Mouse (Mus musculus) cerebellum, adult 9-11 months (tissue): ENCODE measurements at regions not wholly inside any gene's neighbourhood (a gene's known extent, or its start where the extent isn't known, plus 50 kb on each side); places are given as distances from the start of the nearest gene placed in this dataset.
A peak's percentile ranks its signal among the peaks of the same experiment; 100 is the strongest.

Source experiments
- DNase-seq: peaks from one replicate; pipeline ENCODE4 v3.0.0; 2022

DNA sequence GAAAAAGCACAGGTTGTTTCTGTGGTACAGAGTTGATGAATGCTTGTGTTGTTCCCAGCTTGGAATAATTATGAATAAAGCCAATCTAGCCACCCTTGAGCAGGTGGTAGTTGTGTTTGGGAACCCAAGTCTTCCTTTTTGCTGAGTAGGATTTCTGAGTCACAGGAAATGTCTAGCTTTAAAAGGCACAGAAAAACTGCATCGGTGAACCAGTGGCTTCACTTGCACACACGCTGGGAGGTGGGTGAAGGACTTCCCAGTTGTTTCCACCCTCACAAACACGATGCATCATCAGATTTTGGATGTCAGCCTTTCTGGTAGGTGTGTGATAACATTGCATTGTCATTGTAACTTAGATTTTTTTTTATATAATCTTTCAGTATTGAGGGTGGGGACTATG, 322.9 kb upstream of the Slco3a1 start:
- no peak for DNase-seq

DNA sequence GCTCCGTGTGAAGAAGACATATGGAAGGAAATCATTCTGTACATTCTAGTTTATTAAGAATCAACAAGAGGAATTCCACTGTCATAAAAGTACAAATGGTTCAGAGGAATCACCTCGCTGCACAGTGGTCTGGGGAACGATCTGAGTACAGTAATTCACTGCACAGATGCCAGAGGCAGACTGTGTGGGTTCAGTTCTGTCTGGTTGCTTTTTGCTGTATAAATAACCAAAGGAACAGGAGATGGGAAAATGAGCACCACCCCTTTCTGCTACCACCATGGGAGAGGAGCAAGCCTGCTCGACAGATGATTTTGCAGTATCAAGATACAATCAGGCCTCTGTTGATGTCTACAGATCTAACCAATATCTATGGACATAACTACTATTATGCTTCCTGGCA, 322.1 kb upstream of the Slco3a1 start:
- no peak for DNase-seq

DNA sequence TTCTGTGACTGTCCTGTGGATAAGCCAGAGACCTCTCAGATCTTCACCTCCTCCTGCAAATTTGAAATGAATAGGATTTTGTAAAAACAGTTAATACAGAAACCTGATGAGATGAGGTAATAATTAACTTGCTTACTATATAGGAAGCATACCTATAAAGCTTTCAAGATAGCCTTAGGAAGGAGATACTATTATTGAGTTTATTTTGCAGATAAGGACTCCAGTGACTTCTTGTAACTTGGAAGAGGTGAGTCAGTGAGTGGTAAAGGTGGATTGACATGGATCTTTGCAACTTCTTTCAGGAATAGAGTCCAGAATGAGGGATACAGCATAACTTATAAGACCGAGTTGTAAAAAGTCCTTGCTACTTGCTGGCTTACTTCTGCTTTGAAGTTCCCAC, 315.7 kb upstream of the Slco3a1 start:
- no peak for DNase-seq

DNA sequence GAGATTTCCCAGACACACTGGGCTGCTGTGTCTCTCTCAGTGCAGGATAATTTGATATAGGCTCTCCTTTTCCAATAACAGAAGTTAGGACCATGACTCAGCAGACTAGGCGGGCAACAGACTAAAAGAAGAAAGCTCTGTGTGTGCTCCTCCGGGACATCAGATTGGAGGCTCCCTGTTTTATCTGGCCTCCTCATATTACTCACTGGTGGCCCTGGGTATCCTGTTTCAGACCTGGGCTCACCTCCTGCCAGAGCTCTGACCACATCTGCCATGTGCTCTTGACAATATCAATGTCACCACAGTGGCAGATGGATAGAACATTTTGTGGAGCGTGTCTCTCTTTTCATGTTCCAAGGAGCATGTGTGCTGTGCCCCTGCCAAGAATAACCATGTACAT, 308.1 kb upstream of the Slco3a1 start:
- DNase-seq = no peak

DNA sequence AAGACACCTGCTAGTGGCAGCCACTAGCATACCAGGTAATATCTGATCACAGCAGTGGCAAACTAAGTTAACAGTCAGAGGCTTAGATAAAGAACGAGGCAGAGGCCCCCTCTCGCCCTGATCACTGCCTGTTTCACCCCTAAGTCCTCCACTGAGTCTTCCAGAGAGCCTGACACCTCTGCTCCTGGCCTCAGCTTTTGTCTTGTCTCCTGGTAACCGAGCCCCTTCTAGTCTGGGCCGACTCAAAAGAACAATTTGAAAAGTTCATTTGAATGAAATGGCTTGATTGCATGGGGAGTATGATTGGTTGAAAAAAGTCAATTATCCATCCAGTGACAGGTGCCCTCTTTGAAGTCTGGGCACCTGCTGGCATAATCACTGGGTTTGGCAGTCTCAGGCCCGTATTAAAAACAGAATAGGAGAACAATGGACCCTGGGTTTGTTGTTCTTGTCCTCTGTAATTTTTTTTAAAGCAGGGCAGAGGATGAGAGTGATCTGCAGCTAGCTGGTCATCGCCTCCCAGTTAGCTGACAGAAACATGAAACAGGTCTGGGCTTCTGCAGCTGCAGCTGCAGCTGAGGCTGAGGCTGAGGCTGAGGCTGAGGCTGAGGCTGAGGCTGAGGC, 289.8 kb upstream of the Slco3a1 start:
- no peak for DNase-seq

DNA sequence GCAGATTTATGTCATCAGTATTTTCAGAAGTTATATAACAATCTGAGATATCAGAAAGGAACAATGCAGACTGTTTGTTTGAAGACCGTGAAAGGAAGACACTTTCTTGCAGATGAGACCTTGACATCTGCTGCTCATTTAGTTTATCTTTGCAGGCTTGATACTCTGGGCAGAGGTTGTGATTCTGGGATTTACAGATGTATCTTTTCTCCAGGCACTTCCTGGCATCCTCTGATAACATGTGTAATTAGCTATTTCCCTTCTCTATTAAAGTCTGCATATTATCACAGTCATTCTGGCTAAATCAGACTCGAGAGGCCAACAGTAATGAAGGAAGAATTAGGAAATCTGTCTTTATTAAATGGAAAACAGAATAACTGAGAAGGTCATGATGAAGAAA, 268.7 kb upstream of the Slco3a1 start:
- no peak for DNase-seq

DNA sequence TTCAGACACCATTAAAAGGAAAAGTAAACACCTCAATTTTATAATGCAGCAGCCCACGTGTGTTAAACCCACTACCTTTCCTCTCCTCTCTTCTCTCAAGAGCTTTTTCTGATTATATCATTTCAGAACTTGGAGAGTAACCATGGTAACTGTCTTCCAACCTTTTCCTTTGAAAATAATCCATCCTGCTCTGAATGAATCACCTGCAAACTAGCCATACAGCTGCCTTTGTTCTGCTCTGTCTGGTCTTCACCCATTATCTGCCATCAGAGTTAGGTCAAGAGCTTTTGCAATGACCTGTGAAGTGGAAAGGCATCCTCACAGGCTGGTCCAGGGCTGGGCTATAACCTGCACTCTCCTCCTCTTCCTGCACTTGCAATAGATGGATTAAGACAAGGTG, 238.7 kb upstream of the Slco3a1 start:
- no peak for DNase-seq

DNA sequence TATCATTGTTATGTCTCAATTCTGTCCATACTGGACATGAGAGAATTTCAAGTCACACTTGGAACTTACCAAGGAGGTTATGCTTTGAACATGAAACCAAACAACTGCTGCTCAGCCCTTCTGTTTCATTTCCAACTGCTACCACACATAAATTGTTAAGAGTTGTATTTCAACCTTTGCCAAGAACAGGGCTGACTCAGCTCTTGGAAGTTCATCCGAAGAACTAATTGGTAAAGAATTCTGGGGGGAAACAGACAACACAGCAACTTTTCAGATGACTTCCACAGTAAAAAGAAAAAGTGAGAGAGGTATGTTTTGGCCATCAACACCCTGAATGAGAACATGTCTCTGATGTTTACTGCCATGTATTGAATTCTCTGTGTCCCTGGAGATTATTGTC, 234.1 kb upstream of the Slco3a1 start:
- DNase-seq = no peak

DNA sequence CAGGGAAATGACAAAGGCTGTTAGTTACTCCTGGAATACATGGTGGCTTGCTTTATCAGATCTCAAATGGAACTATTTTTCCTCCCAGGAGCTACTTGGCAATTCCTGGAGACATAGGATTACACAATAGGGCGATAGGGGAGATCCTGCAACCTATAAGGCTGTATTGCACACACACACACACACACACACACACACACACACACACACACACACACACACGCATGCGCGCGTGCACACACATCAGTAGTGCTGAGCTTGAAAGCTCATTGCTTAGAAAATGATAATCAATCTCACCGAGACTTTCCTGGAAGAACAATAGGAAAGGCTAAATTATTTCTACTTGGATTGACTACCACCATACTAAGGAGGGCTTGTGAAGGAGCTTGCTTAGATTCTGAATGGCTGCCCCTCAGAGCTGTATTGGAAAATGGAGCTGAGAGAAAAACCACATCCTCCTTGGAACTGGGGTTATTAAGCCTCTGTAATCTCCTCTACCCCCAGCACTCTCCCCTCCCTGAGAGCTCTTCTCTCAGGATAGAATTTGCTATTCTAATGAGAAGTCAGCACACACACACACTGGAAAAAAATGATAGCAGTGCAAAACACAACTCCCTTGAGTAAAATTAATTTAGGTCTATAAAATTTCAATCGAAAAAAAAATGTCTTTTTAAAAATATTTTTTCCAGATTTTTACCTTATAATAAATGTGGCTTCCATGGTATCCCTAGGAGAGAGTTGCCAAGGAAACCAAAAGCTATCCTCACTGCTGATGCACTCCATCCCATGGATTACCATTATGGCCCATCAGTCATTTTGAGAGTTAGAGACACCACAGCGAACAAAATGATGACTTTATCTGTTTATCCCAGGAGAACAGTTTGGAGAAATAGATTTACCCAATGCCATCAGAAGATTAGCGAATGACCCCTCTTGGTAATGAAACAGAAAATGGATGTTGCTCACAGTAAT, 217.1 kb upstream of the Slco3a1 start:
- DNase-seq = no peak

DNA sequence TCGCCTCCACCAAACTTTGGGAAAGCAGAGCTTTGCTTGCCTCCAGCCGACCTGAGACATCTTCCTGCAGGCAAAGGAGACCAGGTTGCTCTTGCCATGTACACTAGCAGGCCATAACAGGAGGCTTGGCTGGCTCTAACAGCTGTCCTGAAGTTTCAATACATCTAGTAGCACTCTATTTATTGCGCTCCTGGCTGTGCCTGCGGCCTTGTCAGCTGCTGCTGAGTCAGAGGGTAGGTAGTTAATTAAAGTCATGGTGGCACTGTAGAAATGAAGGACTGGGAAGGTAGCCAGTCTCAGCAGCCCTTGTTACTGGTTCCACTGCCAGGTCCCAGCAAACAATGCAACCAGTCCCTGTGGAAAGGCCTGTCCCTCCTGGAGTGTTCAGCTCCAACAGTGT, 212.0 kb upstream of the Slco3a1 start:
- DNase-seq = no peak

DNA sequence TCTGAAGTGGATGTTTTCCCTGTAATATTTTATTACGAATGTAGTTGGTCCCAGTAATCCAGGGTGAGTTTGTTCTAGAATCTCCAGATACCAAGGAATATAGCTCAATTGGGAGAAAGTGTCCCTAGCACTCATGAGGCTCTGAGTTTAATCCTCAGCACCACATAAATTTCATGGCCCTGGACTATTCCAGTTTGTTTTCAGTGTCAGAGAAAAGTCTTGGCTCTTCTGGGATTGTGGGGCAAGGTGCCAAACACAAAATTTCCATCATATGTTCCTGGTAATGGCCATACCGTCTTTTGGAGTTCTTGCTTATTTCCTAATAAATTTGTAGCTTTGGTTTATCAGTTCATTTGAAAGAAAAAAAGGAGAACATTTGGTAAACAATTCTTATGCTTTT, 202.9 kb upstream of the Slco3a1 start:
- peak; percentile 5 for DNase-seq

DNA sequence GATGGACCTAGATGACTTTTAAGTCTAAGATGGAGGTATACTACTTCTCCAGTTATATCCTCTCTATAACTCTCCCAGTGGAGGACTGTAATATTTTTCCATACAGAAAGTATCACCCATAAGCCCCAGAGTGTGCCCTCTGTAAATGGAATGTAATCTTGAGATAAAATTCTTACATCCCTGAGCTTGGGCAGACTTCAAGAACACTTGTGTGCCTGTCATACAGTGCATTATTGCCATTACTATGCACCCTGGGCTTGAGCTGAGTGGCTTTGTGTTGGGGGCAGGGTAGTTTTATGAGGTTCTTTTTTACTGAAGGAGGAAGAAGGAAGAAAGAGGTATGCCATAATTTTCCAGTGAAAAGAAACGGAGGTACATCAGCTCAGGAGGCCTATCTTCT, 193.1 kb upstream of the Slco3a1 start:
- DNase-seq = no peak

DNA sequence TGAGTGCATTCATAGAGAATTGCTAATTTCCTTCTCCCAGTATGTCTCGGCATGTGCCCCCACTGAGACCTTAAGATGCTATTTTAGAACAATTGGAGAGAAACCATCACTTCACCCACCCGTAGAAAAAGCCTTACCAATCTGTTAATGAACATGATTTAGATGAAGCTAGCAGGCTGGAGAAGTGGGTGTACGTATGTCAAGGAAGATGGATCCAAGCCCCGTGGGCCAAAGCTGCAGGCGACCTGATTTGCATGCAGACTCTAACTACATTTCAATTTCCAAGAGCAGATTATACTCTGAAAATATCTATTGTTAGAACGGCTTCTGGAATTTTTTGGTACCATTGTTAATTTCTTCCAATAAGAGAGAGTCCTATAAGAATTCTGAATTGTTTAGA, 180.4 kb upstream of the Slco3a1 start:
- DNase-seq = no peak

DNA sequence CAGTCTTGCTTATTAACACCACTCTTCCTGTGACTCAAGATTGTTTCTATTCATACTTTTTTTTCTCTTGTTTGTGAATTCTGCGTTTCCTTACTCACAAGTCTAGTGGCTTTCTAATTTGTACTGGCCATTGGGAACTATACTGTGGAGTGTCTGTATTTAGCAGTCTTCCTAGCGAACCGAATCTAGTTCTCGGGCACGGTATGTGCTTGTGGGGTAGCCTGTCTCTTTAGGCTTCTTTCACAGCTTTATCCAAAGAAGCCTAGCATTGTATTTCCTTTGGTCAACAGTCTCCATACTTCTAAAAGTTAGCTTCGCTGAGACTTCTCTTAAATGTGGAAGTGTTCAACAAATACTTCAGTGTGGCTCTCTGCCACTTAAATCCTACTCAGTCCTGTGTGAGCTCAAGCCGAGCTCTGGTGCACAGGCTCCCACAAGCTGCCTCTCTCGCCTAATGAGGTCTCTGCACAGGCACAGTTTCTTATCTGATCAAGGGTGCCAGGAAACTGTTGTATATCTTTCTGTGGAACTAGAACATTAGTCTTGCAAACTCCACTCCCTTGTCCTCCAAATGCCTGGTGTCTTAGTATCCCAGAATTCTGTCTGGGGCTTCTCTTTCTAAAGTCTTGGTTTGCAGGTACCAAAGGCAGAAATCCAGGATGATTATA, 171.9 kb upstream of the Slco3a1 start:
- no peak for DNase-seq

DNA sequence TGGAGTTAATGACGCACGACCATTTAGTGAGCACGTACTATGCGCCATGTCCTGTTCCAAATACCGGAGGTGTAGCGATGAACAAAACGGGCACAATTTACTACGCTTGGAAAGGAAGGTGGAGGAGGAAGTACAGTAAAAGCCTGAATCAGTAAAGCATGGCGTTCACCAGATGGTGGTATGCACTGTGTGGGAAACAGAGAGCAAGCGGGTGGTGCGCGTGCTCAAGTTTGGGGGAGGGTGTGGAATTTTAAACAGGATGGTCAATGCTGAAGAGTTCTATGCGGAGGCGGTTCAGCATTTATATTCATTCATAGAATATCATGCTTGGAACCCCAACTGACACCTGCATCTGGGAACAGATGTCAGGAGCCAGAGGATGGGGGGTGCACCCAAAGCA, 164.7 kb upstream of the Slco3a1 start:
- no peak for DNase-seq

DNA sequence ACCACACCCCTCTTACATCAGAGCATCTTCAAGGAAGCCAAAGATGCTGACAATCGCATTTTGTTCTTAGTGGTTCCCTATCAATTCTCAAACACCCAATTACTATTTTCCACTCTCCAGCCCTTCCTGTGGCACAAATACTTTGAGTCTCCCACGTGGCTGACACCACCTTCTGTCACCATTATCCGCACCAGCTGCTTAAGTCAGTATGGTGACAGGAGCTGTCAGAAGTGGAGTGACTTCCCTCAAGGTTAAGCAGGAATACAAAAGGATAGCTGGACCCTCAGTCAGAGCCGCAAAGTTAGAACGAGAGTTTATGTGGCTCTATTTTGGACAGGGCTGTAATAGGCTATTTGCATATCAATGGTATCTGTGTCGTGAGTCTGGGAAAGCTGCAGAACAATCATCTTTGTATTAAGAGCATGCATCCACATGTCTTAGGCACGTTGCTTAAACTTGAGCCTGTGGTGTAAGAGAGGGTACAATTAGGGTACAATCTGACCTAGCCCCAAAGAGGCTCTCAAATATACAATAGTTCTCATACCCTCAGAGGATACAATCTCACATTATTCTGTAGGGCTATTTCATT, 155.5 kb upstream of the Slco3a1 start:
- DNase-seq = no peak

DNA sequence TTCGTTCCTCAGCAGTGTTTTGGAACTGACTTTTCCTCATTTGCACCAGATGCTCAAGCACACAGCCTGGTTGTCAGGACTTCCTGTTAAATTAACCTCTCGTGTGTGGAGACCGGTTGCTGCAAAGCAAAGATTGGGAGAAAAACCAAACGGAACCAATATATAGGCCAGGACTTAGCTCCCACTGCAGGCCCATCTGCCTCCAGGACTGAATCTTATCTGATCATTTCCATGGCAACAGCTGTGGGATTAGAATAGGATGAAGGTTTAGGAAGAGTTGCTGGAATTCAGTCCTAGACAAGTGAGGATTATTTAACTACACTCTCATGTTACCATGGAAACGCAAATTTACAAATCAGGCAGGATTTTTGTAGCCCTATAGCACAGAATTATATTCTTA, 154.4 kb upstream of the Slco3a1 start:
- no peak for DNase-seq

DNA sequence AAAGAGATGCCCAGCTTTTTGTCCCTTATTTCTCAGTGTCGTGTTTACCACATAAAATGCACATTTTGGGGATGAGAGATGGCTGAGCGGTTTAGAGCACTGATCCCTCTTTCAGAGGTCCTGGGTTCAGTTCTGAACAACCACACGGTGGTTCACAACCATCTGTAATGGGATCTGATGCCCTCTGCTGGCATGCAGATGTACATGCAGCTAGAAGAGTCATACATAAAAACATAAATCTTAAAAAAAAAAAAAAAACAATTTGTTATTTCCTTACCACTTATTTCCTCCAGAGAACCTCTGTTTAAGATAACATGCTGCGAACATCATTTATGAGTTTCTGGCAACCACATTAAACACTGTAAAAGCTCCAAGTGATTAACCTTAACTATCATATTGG, 149.0 kb upstream of the Slco3a1 start:
- no peak for DNase-seq

DNA sequence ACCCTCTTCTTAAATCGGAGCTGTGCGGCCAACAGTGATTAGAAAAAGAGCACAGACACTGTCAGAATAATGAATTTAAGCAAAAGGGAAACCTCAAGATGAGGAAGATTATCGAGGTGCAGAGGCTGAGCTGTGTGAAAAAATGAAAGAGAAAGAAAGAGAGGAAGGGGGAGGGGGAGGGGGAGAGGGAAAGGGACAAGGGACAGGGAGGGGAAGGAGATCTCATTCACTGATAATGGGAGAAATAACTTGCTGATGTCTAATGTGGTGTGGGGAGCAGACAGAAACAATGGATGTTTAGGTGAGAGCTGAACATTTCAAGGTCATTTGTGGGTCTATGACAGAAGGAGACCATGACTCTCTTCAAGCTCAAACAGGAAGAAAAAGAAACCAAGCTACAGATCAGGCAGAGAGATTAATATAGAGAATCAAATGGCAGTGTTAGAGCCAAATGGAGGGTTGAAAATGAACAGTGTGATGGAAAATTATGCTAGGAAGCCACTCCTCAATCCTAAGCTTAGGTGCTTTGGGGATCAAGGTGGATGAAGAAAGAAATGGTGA, 143.3 kb upstream of the Slco3a1 start:
- no peak for DNase-seq

DNA sequence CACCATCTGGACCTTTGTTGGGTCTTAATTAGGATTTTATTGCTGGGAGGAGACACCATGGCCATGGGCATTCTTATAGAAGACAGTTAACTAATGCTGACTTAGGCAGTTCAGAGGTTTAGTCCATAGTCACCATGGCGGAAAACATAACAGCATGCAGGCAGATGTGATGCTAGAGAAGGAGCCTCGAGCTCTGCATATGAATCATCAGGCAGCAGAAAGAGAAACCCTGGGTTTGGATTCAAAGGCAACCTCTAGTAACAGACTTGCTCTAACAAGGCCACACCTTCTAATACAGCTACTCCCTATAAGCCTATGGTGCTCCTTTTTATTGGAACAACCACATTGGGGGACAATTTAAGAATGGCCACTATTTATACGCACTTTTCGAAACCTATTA, 141.7 kb upstream of the Slco3a1 start:
- no peak for DNase-seq

DNA sequence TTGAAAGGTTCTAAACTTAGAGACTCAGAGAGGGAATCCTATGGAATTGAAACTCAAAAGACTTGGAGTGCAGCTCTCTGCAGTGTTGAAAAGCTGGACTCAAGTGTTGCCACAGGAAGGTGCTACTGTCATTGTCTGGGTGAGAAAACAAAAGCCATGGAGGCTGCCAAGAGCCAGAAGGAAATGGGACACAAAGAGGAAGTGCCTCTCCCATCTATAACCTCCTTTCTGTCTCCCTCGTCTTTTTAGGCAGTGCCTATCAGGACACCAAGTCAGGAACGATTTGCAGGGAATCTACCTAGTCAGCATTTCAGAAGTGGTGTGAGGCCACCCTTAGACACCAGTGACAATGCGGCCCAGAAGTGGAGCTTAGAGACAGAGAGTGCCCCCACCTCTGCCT, 138.5 kb upstream of the Slco3a1 start:
- no peak for DNase-seq

DNA sequence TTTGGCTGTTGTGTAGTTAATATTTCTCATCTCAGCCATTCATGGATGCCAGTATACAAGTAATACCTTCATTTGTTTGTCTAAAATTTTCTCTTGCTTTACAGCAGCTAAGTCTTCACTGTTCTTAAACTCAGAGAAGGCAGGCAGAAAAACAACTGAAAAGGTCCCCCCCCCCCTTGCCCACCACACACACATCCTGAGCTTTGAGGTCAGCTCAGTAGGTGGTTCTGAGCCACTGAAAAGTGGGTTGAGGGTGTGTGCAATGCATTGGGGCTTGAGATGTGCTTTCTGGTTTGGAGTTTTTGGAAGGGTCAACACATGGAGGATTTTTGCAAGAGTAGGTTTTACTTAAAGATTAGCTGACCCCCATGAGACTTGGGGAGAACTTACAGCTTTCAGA, 136.1 kb upstream of the Slco3a1 start:
- DNase-seq = no peak

DNA sequence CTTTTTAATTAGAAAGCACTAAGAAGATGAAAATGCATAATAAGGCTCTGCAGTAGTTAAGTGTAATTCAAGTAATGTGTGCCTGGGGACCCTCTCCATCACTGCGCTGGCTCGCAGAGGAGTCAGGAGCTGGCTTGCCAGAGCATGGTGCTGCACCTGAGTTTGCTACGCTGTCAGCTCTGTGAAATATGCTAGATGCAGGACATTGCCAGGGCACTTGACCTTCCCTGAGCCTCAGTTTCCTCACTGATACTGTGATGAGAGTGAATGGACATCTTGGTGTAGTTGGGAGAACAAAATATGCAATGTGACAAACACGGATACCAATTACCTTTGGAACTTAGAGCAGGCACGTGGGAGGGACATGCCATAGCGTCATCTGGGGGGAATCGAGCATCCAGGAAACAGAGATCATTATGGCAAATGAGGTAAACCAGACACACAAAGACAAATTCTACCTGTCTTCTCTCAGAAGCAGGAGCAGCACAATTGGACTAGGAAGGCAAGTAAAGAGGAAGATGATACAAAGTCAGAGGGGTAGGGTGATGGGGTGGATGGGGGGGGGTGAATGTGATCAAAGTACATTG, 133.6 kb upstream of the Slco3a1 start:
- DNase-seq = no peak
